Mouse (Mus musculus) brain, embryonic 14.5 days (tissue): ENCODE data around the gene Mgat4a.

ENCODE experiments used
- CTCF ChIP-seq: fragments of 200-500 bp; IDR thresholded peaks from 2 replicates; pipeline ENCODE4 v1.5.1; 2012; ENCODE audit warnings: inconsistent platforms, mild to moderate bottlenecking, moderate library complexity, borderline replicate concordance; ENCODE audit not compliant: insufficient read depth, insufficient read length; ENCODE audit errors: extremely low read depth
- POLR2A ChIP-seq: fragments of 200-500 bp; IDR thresholded peaks from 2 replicates; pipeline ENCODE4 v1.6.1; 2012; ENCODE audit warnings: mild to moderate bottlenecking, inconsistent platforms, borderline replicate concordance; ENCODE audit not compliant: poor library complexity, insufficient read depth, insufficient read length, severe bottlenecking; ENCODE audit errors: extremely low read depth

GRCm38 (mm10) chr1:37533181-37533580, 7.6 kb downstream of the Mgat4a start:
- no peak for TF ChIP-seq CTCF
- TF ChIP-seq POLR2A, result no peak
